Mouse (Mus musculus) layer of hippocampus, postnatal 14 days (tissue): Measurements from ENCODE around the gene Hoxb1. TPM values are rescaled to one million over a fixed set of nuclear protein-coding genes. Genes with fewer than 3 reads are reported as not detected.

Experiments
- DNase-seq, 2 experiments: peaks; one replicate each; pipeline ENCODE4 v3.0.0; 2021 to 2022; ENCODE audit warnings: low spot score in 2 of 2, mixed read lengths in 1 of 2
- microRNA-seq, 2 experiments: library from miRNA; unstranded; fragments of <30 nt; microRNA quantifications; one replicate each; pipeline ENCODE4 v1.2.0; 2021
- total RNA-seq, 2 experiments: library from RNA; stranded (reverse); gene quantifications; 2 replicates each; pipeline ENCODE4 v1.2.3; 2021

Gene Hoxb1
- total RNA-seq, 2 experiments from 2014 or later = not detected

DNA sequence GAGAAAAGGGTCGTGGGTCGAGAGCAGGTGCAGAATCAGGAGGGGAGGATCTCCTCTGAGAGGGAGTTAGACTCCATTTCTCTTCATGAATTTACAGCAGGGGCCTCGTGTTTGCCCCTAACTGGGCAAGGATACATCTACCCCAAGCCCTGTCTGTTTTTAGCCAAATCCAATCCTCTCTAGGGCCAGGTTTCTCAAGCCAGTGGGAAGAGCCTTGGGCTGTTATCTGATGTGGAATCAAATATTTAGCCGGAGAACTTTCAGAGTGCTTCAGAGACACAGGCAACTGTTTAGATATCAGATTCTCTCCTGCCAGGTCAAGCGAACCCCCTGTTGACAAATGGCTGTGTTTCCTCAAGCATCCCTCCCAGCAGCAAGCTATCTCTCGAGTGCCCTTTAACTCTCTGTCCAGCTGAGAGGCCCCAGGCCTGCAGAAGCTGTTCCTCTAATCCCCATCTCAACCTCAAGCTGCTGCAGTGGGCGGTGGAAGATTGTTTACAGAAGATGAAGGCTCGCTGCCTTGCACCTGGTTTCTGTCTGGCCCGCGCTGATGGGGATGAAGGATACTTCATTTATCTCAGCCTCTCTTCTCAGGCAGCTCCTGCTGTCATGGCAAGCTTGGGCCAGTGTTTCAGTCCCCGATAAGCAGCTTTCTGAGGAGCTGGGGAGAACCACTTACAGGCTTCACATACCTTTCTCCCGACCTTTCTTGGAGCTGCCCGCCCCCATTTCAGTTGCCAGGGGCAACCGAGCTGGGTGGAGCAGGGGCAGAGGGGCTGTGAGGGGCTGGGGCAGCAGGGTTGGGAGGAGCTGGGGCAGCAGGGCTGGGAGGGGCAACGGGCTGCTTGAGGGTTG, 31.4 kb downstream of the Hoxb1 start:
- DNase-seq = no peak

DNA sequence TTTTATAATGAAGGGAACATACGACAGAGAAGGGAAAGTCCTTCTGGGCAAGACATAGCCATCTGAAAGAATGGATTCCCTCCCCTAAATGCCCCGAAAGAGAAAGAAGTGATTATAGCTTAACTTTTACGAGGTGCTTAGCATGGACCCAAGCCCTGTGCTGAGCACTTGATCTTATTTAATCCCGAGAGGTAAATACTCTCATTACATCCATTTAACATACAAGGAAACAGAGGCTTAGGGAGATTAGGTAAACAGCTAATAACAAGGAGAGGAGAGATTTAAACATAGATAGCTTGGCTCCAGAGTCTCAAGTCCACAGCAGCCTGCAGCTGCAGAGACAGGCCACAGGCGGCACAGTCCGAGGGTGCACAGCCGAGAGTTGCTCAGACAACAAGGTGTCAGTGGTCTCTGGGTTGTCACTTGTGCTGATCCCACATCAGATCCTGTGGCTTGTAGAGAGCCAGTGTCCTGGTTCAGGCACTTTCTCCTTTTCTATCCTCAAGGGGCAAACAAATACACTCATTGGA, 32.3 kb downstream of the Hoxb1 start:
- no peak for DNase-seq

DNA sequence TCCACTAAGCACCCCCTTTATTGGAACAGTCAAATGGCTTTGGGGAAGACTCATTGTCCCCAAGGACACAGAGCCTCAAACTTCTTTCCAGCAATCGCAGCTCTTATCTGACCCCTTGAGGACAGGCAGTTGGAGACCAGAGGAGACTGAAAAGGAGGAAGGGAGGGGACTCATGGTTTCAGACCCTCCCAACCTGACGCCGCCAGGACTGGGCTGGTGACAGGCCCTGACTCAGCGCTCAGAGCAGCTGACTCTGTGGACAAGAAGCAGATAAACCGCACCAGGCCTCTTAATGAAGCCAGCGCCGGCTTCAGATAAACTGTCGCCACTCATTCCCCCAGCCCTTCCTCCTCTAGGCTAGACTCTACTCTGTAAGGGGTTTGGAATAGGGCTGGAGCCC, 34.4 kb downstream of the Hoxb1 start:
- DNase-seq = no peak

DNA sequence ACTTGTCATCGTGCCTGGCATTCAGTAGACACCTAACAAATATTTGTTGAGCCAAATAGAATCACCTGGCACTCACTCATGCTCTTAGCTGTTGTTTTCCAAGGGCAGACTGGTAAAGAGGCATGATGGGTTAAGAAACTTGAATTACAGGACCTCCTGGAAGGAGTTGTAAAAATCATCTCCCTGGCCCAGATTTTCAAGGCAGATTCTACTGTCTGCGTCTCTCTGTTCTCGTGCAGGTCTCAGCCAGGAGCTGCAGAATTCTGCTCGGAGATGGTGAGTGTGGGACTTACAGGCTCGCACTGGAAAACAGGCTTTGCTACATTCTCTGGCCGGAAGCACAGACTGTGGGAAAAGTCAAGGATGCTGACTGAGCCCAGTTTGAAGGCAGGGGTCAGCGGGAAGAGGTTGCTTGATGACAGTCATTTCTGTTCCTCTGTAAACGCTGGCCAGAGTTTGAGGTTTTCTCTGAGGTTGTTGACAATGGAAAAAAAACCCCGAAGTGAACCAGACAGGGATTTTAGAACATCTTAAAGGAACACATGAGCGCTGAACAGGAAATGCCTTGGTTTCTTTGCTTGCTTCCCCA, 38.6 kb downstream of the Hoxb1 start:
- DNase-seq = no peak

GRCm38 (mm10) chr11:96404831-96405230, 39.3 kb downstream of the Hoxb1 start:
- DNase-seq = no peak

GRCm38 (mm10) chr11:96405541-96405940, 40.0 kb downstream of the Hoxb1 start:
- no peak for DNase-seq

DNA sequence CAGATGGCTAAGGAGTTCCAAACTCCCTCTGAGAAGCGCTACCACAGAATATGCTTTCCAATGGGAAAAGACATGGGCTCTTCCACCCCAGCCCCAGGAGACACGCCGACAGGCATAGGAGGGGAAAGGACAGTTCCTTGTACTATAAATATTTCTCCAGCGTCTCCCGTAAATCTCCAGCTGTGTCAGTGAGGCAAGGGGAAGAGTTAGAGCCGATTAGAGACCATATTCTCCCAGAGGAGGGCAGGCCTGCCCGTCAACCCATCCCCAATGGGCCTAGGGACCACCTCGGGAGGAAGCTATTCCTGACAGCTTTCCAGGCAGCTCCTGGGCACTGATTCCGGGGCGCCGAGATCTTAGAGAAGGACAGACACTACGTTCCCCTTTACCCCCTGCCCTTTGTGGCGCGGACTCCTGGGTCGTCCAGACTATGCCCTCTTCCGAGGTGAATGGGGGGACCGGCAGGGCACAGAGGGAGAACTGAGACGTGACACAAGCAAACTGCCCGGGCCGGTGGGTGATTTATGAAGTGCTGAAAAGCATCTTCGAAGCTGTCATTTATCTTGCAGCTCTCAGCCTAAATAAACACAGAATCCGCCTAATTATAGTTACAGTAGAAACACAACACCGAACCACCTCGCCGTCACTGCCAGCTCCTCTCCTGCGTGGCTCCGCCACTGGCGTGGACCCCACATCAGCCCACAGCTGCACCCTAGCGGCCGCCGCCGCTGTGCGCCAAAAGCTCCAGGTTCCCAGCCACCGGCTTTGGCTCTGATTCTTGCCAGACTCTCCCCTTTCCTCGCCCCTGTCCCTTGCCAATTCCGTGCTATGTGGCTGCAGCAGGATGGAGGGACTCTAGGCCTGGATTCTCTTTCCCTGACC, 41.9 kb downstream of the Hoxb1 start:
- peak in 1 of 2 experiments; percentile 8 for DNase-seq

DNA sequence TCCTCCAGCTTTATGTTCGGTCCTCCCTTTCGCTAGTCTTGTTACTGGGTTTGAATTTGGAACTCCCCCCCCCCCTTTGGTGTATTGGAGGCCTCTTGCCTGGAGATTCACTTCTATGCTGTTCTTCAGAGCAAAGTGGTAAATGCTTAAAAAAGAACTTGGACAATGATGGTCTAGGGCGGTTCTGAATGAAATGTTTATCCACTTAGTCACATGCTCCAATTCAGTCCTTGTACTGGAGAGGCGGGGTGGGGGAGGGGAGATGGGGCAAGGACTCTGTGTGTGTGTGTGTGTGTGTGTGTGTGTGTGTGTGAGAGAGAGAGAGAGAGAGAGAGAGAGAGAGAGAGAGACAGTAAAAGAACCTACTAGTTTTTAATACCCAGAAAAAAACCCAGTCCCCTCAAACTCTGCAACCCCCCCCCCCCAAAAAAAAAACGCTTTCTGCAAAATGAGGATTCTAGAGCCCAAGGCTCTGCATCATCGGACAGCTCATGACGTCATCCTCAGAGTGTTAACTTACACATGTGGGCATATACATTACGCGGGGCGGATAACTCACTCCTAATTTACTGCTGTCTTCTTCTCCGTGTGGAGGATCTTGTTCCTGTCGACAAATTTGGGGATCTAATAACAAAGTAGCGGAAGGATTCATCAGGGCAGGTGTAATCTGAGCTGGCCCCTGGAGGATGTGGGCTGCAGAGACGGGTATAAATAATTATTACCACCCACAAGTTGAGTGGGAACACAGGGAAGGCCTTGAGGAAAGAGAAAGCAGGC, 42.9 kb downstream of the Hoxb1 start:
- no peak for DNase-seq

- DNase-seq = no peak
Measured at GRCm38 (mm10) chr11:96411019-96411418, 45.5 kb downstream of the Hoxb1 start.

DNA sequence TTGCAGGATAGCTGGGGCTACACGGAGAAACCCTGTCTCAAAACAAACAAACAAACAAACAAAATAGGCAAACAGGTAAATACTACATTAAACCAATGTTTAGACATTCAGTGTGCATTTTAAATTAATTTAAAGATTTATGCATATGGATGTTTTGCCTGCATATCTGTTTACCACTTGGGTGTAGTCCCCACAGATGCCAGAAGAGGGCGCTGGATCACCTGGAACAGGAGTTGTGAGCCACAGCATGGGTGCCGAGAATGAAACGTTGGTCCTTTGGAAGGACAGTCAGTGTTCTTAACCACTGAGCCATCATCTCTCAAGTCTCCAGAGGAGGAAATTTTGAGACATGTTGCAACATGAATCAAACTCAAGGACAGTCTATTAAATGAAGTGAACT, 46.4 kb downstream of the Hoxb1 start:
- DNase-seq = no peak

GRCm38 (mm10) chr11:96412941-96413491, 47.5 kb downstream of the Hoxb1 start:
- DNase-seq = no peak

DNA sequence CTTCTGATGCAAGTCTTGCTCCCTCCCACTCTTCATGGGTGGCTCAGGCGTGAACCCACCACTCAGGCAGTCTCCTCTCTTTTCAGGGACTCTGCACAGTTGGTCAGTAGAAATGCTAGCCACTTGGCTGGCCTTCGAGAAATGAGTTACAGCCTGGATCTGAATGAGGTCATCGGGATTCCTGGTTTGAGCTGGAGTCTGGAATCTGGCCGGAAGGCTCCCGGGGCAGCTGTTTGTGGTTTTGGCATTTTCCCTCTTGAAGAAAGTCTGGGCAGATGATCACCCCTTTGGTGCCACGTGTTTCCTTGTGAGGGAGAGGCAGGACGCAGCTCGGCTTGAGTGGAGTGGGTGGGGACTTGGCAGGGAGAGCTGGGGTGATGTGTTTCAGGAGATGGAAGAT, 48.0 kb downstream of the Hoxb1 start:
- DNase-seq = no peak

DNA sequence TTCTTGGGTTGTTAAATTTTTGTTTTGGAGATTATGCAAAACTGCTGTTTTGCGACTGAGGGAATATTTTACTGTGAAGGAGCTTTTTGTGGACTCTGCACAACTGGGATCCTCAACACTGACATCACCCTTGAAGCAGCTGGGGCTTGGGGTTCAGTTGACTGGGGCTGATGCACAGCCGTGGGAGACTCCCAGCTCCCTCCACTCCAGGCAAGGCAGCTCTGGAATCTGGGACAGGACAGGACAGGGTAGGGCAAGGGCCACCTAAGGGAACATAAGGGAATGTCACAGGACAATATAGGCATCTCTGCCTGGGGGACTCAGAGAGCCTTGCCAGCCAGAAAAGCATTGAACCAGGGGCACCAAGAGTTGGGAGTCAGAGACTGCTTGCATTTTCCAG, 48.5 kb downstream of the Hoxb1 start:
- no peak for DNase-seq

Small RNA genes lying within 50 kb of the gene (microRNA-seq; reads per million reads assigned to microRNA genes)
- 4.5 to 10.2 reads per million in 2 experiments for gene Mir10a

Other genes with a start within 250 kb of the Hoxb1 start
- 1 to 10 TPM in 1 of 2 experiments, under 1 TPM in 1; 0.41 to 1.1 TPM for gene Ttll6, start 232.0 kb upstream of the Hoxb1 start, total RNA-seq
- not detected for gene Hoxb13, start 171.4 kb upstream of the Hoxb1 start, total RNA-seq
- not detected for gene Hoxb9, start 94.3 kb upstream of the Hoxb1 start, total RNA-seq
- not detected for gene Hoxb8, start 83.8 kb upstream of the Hoxb1 start, total RNA-seq
- gene Hoxb7, start 79.1 kb upstream of the Hoxb1 start, total RNA-seq = not detected
- gene Hoxb6, start 73.3 kb upstream of the Hoxb1 start, total RNA-seq = not detected
- not detected for gene Hoxb5, start 62.4 kb upstream of the Hoxb1 start, total RNA-seq
- gene Hoxb4, start 47.5 kb upstream of the Hoxb1 start, total RNA-seq = not detected
- gene Hoxb3, start 42.4 kb upstream of the Hoxb1 start, total RNA-seq = not detected
- not detected for gene Hoxb2, start 15.2 kb upstream of the Hoxb1 start, total RNA-seq
- 1 to 10 TPM in 1 of 2 experiments, under 1 TPM in 1; 0.78 to 1.5 TPM for gene Skap1, start 98.8 kb downstream of the Hoxb1 start, total RNA-seq